ENCODE assay signal across 16 mouse cellular contexts in genomic region chr3:154257312-154257711, GRCm38 (mm10).
"Had no signal": no experiment of that assay in that cellular context is flagged by ENCODE, and none has a peak within 500 bp of the region (broad histone marks: within the 10 kb centered on the region; RNA-seq: fewer than 3 reads in every experiment).

No protein-coding gene starts in this region.

- H3K27me3 ChIP-seq: neural tube, embryonic 12.5 days; neural tube, embryonic 13.5 days; neural tube, embryonic 15.5 days; stomach, embryonic 15.5 days had no signal

- H3K36me3 ChIP-seq: neural tube, embryonic 12.5 days; neural tube, embryonic 13.5 days; neural tube, embryonic 15.5 days; stomach, embryonic 15.5 days had no signal

- H3K27ac ChIP-seq: neural tube, embryonic 12.5 days; neural tube, embryonic 13.5 days; neural tube, embryonic 15.5 days; stomach, embryonic 15.5 days; stomach, postnatal 0 days had no signal

- H3K4me3 ChIP-seq: neural tube, embryonic 12.5 days; neural tube, embryonic 13.5 days; neural tube, embryonic 15.5 days; stomach, embryonic 15.5 days had no signal

- DNase-seq: retina, postnatal 1 day; right cerebral cortex, adult 18-20 months; right cerebral cortex, postnatal 14 days; right cerebral cortex, postnatal 25 days; right cerebral cortex, postnatal 4 days; spleen, adult 18-20 months; thymus, adult 18-20 months; thymus, adult 2 months; thymus, postnatal 14 days; thymus, postnatal 25 days; thymus, postnatal 36 days had no signal

- H3K4me2 ChIP-seq: neural tube, embryonic 12.5 days; neural tube, embryonic 13.5 days; neural tube, embryonic 15.5 days; stomach, embryonic 15.5 days had no signal

- H3K4me1 ChIP-seq: neural tube, embryonic 12.5 days; neural tube, embryonic 13.5 days; neural tube, embryonic 15.5 days; stomach, embryonic 15.5 days had no signal

- H3K9ac ChIP-seq: neural tube, embryonic 12.5 days; neural tube, embryonic 13.5 days; neural tube, embryonic 15.5 days; stomach, embryonic 15.5 days had no signal

- H3K9me3 ChIP-seq: neural tube, embryonic 12.5 days; neural tube, embryonic 13.5 days; neural tube, embryonic 15.5 days; stomach, embryonic 15.5 days had no signal
